Mouse (Mus musculus) ES-Bruce4 (cell line): Measurements from ENCODE around the gene Zbed4.

Source experiments
- CTCF ChIP-seq: IDR thresholded peaks from one replicate; pipeline ENCODE4 v1.8.1; 2011; ENCODE audit warnings: low read depth, low read length
- POLR2A ChIP-seq: IDR thresholded peaks from one replicate; pipeline ENCODE4 v1.8.1; 2011; ENCODE audit warnings: low read length; ENCODE audit not compliant: insufficient read depth

GRCm38 (mm10) chr15:88752403-88752733 is 908 bp downstream of the Zbed4 start:
- TF ChIP-seq CTCF = no peak
- TF ChIP-seq POLR2A = no peak
